Mouse (Mus musculus): Measurements from ENCODE around the gene Magohb. TPM values are rescaled to one million over a fixed set of nuclear protein-coding genes. Genes with fewer than 3 reads are reported as not detected.

Magohb gene
- 31.2 and 35.9 TPM in 2 replicates for polyA plus RNA-seq (2012; rRNA removed)

GRCm38 (mm10) chr6:131292991-131293788, at the start of gene Magohb:
Gene Magohb, minus strand, starts transcription at chr6:131293244.

GRCm38 (mm10) chr6:131247206-131247605, 45.8 kb downstream of the Magohb start, which contains the start of gene Klra2:
Gene Klra2, minus strand, starts transcription at chr6:131247362.

Other genes with a start within 250 kb of the Magohb start
- gene Klra2, start 45.9 kb downstream of the Magohb start, polyA plus RNA-seq (2012; rRNA removed): 0.11 and 0.19 TPM in 2 replicates
- gene Styk1, start 60.4 kb upstream of the Magohb start, polyA plus RNA-seq (2012; rRNA removed): 1.6 and 1.9 TPM in 2 replicates
- 111 and 123 TPM in 2 replicates for gene Ybx3, start 95.2 kb upstream of the Magohb start, polyA plus RNA-seq (2012; rRNA removed)
- gene 5430401F13Rik, start 193.2 kb upstream of the Magohb start, polyA plus RNA-seq (2012; rRNA removed): not detected in 2 replicates
- gene Gm6619, start 193.2 kb upstream of the Magohb start, polyA plus RNA-seq (2012; rRNA removed): not detected in 2 replicates

All from central nervous system, embryonic 14 days (tissue).